Mouse (Mus musculus) CH12.LX (cell line): Measurements from ENCODE around the gene Emg1. TPM values are rescaled to one million over a fixed set of nuclear protein-coding genes. Genes with fewer than 3 reads are reported as not detected.

Experiments
- DNase-seq: peaks from one replicate; pipeline ENCODE4 v3.0.0-alpha.2; 2013; ENCODE audit errors: extremely low read depth
- H3K27ac ChIP-seq: 2 replicates; pipeline ENCODE4 v1.5.1; 2012; ENCODE audit warnings: low read depth, mild to moderate bottlenecking, control low read depth, moderate library complexity; ENCODE audit not compliant: insufficient read depth
- H3K27me3 ChIP-seq: replicated peaks from 2 replicates; pipeline ENCODE3; 2012; ENCODE audit warnings: inconsistent platforms
- H3K36me3 ChIP-seq, 2 experiments: replicated peaks in 1 of 2; 2 replicates each; pipeline versions ENCODE3 to v1.6.1; 2012; ENCODE audit warnings: inconsistent platforms in 1 of 2, low read length in 1 of 2, mild to moderate bottlenecking in 1 of 2, mixed read lengths in 1 of 2, moderate library complexity in 1 of 2; ENCODE audit not compliant: control insufficient read depth in 1 of 2, insufficient read depth in 1 of 2
- H3K4me1 ChIP-seq, 2 experiments: 2 replicates each; pipeline ENCODE4 v1.6.1; 2012; ENCODE audit warnings: inconsistent platforms in 1 of 2, moderate library complexity in 1 of 2; ENCODE audit not compliant: insufficient read depth in 2 of 2, control insufficient read depth in 1 of 2
- H3K4me2 ChIP-seq: 2 replicates; pipeline ENCODE4 v1.6.1; 2012; ENCODE audit warnings: low read depth, mild to moderate bottlenecking, control low read depth; ENCODE audit not compliant: poor library complexity, insufficient read depth, severe bottlenecking
- H3K4me3 ChIP-seq, 3 experiments: fragments of 150-350 bp in 1 of 3; sonication (generic) in 1 of 3; replicated peaks in 1 of 3; 2 replicates each; pipeline versions ENCODE3 to v1.5.1; 2011 to 2012; ENCODE audit warnings: low read depth in 2 of 3, low read length in 2 of 3, mild to moderate bottlenecking in 2 of 3, moderate library complexity in 2 of 3, control low read depth in 1 of 3, improper control_type of control experiment in 1 of 3, inconsistent platforms in 1 of 3, mixed read lengths in 1 of 3; ENCODE audit not compliant: poor library complexity in 1 of 3
- H3K79me2 ChIP-seq: replicated peaks from 2 replicates; pipeline ENCODE4 v1.6.1; 2012; ENCODE audit warnings: mild to moderate bottlenecking, moderate library complexity; ENCODE audit not compliant: control insufficient read depth, poor library complexity, insufficient read depth, severe bottlenecking; ENCODE audit errors: extremely low read depth
- H3K9ac ChIP-seq: 2 replicates; pipeline ENCODE4 v1.6.1; 2012; ENCODE audit warnings: low read depth, mild to moderate bottlenecking, control low read depth, moderate library complexity; ENCODE audit not compliant: insufficient read depth
- H3K9me3 ChIP-seq: replicated peaks from 2 replicates; pipeline ENCODE3; 2012; ENCODE audit warnings: low read length, inconsistent platforms, mixed read lengths
- CHD2 ChIP-seq: IDR thresholded peaks from 2 replicates; pipeline ENCODE4 v1.6.1; 2011; ENCODE audit warnings: low read length, improper control_type of control experiment
- IRF4 ChIP-seq: IDR thresholded peaks from 2 replicates; pipeline ENCODE4 v1.6.1; 2014; ENCODE audit warnings: low read depth, mild to moderate bottlenecking, inconsistent platforms, low read length, improper control_type of control experiment
- MAZ ChIP-seq: IDR thresholded peaks from 2 replicates; pipeline ENCODE4 v1.6.1; 2012; ENCODE audit warnings: low read depth, mild to moderate bottlenecking, inconsistent platforms, low read length, improper control_type of control experiment, moderate library complexity
- MXI1 ChIP-seq: IDR thresholded peaks from 2 replicates; pipeline ENCODE4 v1.6.1; 2011; ENCODE audit warnings: mild to moderate bottlenecking, low read depth, low read length, improper control_type of control experiment
- NELFE ChIP-seq: IDR thresholded peaks from 2 replicates; pipeline ENCODE4 v1.6.1; 2011; ENCODE audit warnings: low read depth, low read length, improper control_type of control experiment
- RCOR1 ChIP-seq: conservative IDR thresholded peaks from 2 replicates; pipeline ENCODE4 v1.6.1; 2012; ENCODE audit warnings: low read depth, mild to moderate bottlenecking, inconsistent platforms, low read length, improper control_type of control experiment
- SIN3A ChIP-seq: IDR thresholded peaks from 2 replicates; pipeline ENCODE4 v1.6.1; 2012; ENCODE audit warnings: low read length, improper control_type of control experiment, inconsistent platforms
- TBP ChIP-seq: conservative IDR thresholded peaks from 2 replicates; pipeline ENCODE4 v1.6.1; 2011; ENCODE audit warnings: low read depth, low read length, improper control_type of control experiment
- TCF12 ChIP-seq: IDR thresholded peaks from 2 replicates; pipeline ENCODE4 v1.6.1; 2014; ENCODE audit warnings: low read depth, mild to moderate bottlenecking, inconsistent platforms, low read length, improper control_type of control experiment
- UBTF ChIP-seq: IDR thresholded peaks from 2 replicates; pipeline ENCODE4 v1.6.1; 2012; ENCODE audit warnings: low read depth, mild to moderate bottlenecking, inconsistent platforms, low read length, improper control_type of control experiment, moderate library complexity
- USF2 ChIP-seq: conservative IDR thresholded peaks from 2 replicates; pipeline ENCODE4 v1.6.1; 2011; ENCODE audit warnings: low read depth, low read length, improper control_type of control experiment
- ZC3H11A ChIP-seq: IDR thresholded peaks from 2 replicates; pipeline ENCODE4 v1.6.1; 2012; ENCODE audit warnings: low read depth, mild to moderate bottlenecking, inconsistent platforms, low read length, improper control_type of control experiment
- ZMIZ1 ChIP-seq: IDR thresholded peaks from 2 replicates; pipeline ENCODE4 v1.6.1; 2012; ENCODE audit warnings: low read depth, mild to moderate bottlenecking, inconsistent platforms, low read length, improper control_type of control experiment
- dilution Hi-C: fragments of 300-500 bp; cut with MboI; formaldehyde crosslinking; loops from 2 replicates; pipeline ENCODE4 v1.14.3; 2020; ENCODE audit warnings: low sequenced_read_pairs; ENCODE audit not compliant: extremely low pct_unique_long_range_greater_than_20kb, extremely low pct_ligation_motif_present
- in situ Hi-C: fragments of 300-500 bp; cut with MboI; formaldehyde crosslinking; loops from 3 replicates; pipeline ENCODE4 v1.14.3; 2019; ENCODE audit warnings: low sequenced_read_pairs, low pct_ligation_motif_present, low pct_unique_long_range_greater_than_20kb, mixed read lengths
- polyA plus RNA-seq: library from polyadenylated mRNA; unstranded; fragments of >175 nt; gene quantifications from 2 replicates; pipeline ENCODE4 v1.2.1, GENCODE M21; 2012; ENCODE audit warnings: low read depth; ENCODE audit not compliant: insufficient read length
- total RNA-seq, 2 experiments: library from RNA; depleted of rRNA; stranded (reverse); fragments of 300-350 nt in 1 of 2; fragments of >200 nt in 1 of 2; gene quantifications; 2 replicates each; pipeline ENCODE4 v1.2.3; 2012 to 2014

The Emg1 gene
- total and polyA plus RNA-seq, 3 experiments, result 301 to 481 (median 352) TPM

- Histone ChIP-seq H3K9ac (no peak overlapping the region), H3K4me3 (no peak overlapping the region), H3K27me3 (no peaks in the 10 kb centered on the region), H3K79me2 (peaks cover 8% of the 10 kb centered on the region; the same call in 1 of the 2 replicates), H3K9me3 (no peaks in the 10 kb centered on the region), H3K27ac (no peak overlapping the region), H3K4me2 (no peak overlapping the region), H3K36me3 (peaks cover 24 to 81% of the 10 kb centered on the region in 2 experiments), H3K4me1 (peaks cover 2 to 16% of the 10 kb centered on the region in 2 experiments; a peak in 2 of 4 replicates)
- dilution Hi-C loops, result no loop called here
- no peak for DNase-seq
- TF ChIP-seq ZMIZ1 (no peak), USF2 (no peak), MXI1 (no peak), SIN3A (no peak), MAZ (no peak), NELFE (no peak), ZC3H11A (no peak), CHD2 (no peak), TCF12 (no peak), IRF4 (no peak), UBTF (no peak), TBP (no peak), RCOR1 (no peak)
- in situ Hi-C loops, result no loop called here
Measured at GRCm38 (mm10) chr6:124670281-124670900, 41.6 kb downstream of the Emg1 start.

GRCm38 (mm10) chr6:124669234-124669859, 42.6 kb downstream of the Emg1 start:
- in situ Hi-C loops, result no loop called here
- H3K4me2 ChIP-seq, result no peak overlapping the region
- H3K27ac ChIP-seq, result no peak overlapping the region
- H3K27me3 ChIP-seq, result no peaks in the 10 kb centered on the region
- H3K4me1 ChIP-seq, result peaks cover 6 to 23% of the 10 kb centered on the region in 2 experiments; a peak in 3 of 4 replicates
- H3K9me3 ChIP-seq, result no peaks in the 10 kb centered on the region
- H3K79me2 ChIP-seq, result peaks cover 5% of the 10 kb centered on the region; the same call in 1 of the 2 replicates
- TF ChIP-seq MAZ, result no peak
- no peak overlapping the region for H3K9ac ChIP-seq
- H3K4me3 ChIP-seq, result no peak overlapping the region
- H3K36me3 ChIP-seq, result peaks cover 21 to 79% of the 10 kb centered on the region in 2 experiments
- dilution Hi-C loops, result no loop called here
- DNase-seq, result no peak
